10 mouse cellular contexts compared by ENCODE assay signal in genomic region chr5:63788156-63788826, GRCm38 (mm10).
"Had no signal": no experiment of that assay in that cellular context is flagged by ENCODE, and none has a peak within 500 bp of the region (broad histone marks: within the 10 kb centered on the region; RNA-seq: fewer than 3 reads in every experiment).

No protein-coding gene starts in this region.

- H3K4me2 ChIP-seq: kidney, embryonic 15.5 days; lung, embryonic 15.5 days; midbrain, embryonic 12.5 days had no signal

- H3K36me3 ChIP-seq: kidney, embryonic 15.5 days; limb, embryonic 10.5 days; lung, embryonic 15.5 days; midbrain, embryonic 12.5 days had no signal

- H3K9ac ChIP-seq: kidney, embryonic 15.5 days; lung, embryonic 15.5 days; midbrain, embryonic 12.5 days had no signal

- DNase-seq: kidney, adult 11 months; kidney, postnatal 14 days; right cerebral cortex, adult 18-20 months; thymus, postnatal 4 days had no signal

- H3K27me3 ChIP-seq: kidney, embryonic 15.5 days; lung, embryonic 15.5 days; midbrain, embryonic 12.5 days had no signal

- H3K4me3 ChIP-seq: kidney, embryonic 15.5 days; left cerebral cortex, adult 2 months; limb, embryonic 10.5 days; lung, embryonic 15.5 days; midbrain, embryonic 12.5 days had no signal

- H3K27ac ChIP-seq: kidney, embryonic 15.5 days; left cerebral cortex, adult 2 months; limb, embryonic 10.5 days; lung, embryonic 15.5 days; midbrain, embryonic 12.5 days had no signal

- ATAC-seq: midbrain, embryonic 16.5 days had no signal

- H3K4me1 ChIP-seq: kidney, embryonic 15.5 days; limb, embryonic 10.5 days; lung, embryonic 15.5 days; midbrain, embryonic 12.5 days had no signal

- H3K9me3 ChIP-seq: kidney, embryonic 15.5 days; limb, embryonic 10.5 days; lung, embryonic 15.5 days; midbrain, embryonic 12.5 days had no signal
